Mouse (Mus musculus) forebrain, embryonic 10.5 days (tissue): ENCODE measurements around the gene Tmem204. TPM values are rescaled to one million over a fixed set of nuclear protein-coding genes. Genes with fewer than 3 reads are reported as not detected.

Source experiments
- DNase-seq: peaks from one replicate; pipeline ENCODE4 v3.0.0-alpha.2; 2017; ENCODE audit warnings: low spot score; ENCODE audit errors: extremely low spot score
- H3K27ac ChIP-seq: fragments of 300-500 bp; sonication (generic); 2 replicates; pipeline ENCODE4 v1.5.1; 2016; ENCODE audit warnings: mild to moderate bottlenecking
- H3K27me3 ChIP-seq: fragments of 300-500 bp; sonication (generic); 2 replicates; pipeline ENCODE4 v1.6.1; 2016; ENCODE audit warnings: mild to moderate bottlenecking; ENCODE audit not compliant: poor library complexity, severe bottlenecking
- H3K36me3 ChIP-seq: fragments of 300-500 bp; sonication (generic); replicated peaks from 2 replicates; pipeline ENCODE4 v1.6.1; 2016; ENCODE audit warnings: mild to moderate bottlenecking, moderate library complexity
- H3K4me1 ChIP-seq: fragments of 300-500 bp; sonication (generic); 2 replicates; pipeline ENCODE4 v1.6.1; 2016
- H3K4me3 ChIP-seq: fragments of 300-500 bp; sonication (generic); 2 replicates; pipeline ENCODE4 v1.5.1; 2016; ENCODE audit warnings: mild to moderate bottlenecking, moderate library complexity
- H3K9me3 ChIP-seq: fragments of 300-500 bp; sonication (generic); 2 replicates; pipeline ENCODE4 v1.6.1; 2016; ENCODE audit warnings: mild to moderate bottlenecking, moderate library complexity
- WGBS: fragments of 180-500 bp; shearing (Covaris S2); methylation state at CpG from one replicate; pipeline ENCODE4 v1.1.7; 2016; 5-methylcytosine and 5-hydroxymethylcytosine counted together
- polyA plus RNA-seq: library from polyadenylated mRNA; unstranded; fragments of >200 nt; fragmentation: Nextera tagmentation; extraction: Ambion mirVana; gene quantifications from 2 replicates; pipeline ENCODE4 v1.2.1, GENCODE M21; 2016

The Tmem204 gene
- polyA plus RNA-seq, 1 experiment from 2014 or later, result 10.9 TPM

GRCm38 (mm10) chr17:25080960-25081381, 2.4 kb downstream of the Tmem204 start:
- Histone ChIP-seq H3K9me3 (no peaks in the 10 kb centered on the region), H3K27me3 (no peaks in the 10 kb centered on the region), H3K4me1 (peaks cover 16% of the 10 kb centered on the region), H3K27ac (peak overlapping the region; percentile 72), H3K4me3 (peak overlapping the region; percentile 36), H3K36me3 (peaks cover 13% of the 10 kb centered on the region; the same call in 1 of the 2 replicates)
- no peak for DNase-seq
- WGBS, result 78% methylated on average over 11 of the region's 11 CpGs

GRCm38 (mm10) chr17:25080210-25080609, 3.2 kb downstream of the Tmem204 start:
- peak overlapping the region; percentile 72 for H3K27ac ChIP-seq
- H3K36me3 ChIP-seq, result peaks cover 13% of the 10 kb centered on the region; the same call in 1 of the 2 replicates
- H3K4me1 ChIP-seq, result peaks cover 16% of the 10 kb centered on the region
- DNase-seq, result no peak
- H3K4me3 ChIP-seq, result peak overlapping the region; percentile 36
- H3K27me3 ChIP-seq, result no peaks in the 10 kb centered on the region
- H3K9me3 ChIP-seq, result no peaks in the 10 kb centered on the region
- WGBS, result 86% methylated on average over 13 of the region's 13 CpGs

DNA sequence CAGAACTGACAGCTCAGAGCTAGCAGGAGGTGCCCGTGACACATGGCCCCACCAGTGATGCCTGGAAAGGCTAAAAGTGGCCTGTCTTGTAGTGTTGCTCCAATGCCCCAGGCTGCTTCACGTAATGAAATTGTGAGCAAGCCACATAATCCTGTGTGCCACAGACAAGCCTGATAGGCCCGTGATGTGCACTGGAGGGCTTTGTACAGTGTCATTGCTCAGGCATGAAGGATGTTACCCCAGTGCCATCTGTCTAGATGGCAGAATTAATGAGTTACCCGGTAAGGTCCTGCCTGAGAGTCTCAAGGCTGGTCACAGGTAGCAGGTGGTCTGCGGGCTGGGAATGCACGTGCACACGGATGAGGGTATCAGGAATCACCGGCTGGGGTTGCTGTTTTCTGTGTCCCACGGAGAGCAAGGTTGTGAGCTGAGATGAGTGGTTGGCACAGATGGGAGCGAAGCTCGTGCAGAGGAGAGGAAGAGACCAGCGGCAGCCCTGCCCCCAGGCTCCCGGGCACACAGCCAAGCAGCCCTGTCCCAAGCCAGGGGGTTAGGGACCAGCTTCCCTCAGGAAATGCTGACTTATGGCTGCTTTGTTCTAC, 5.5 kb downstream of the Tmem204 start:
- peak overlapping the region; percentile 36 for H3K4me3 ChIP-seq
- no peak overlapping the region for H3K27ac ChIP-seq
- 91% methylated on average over 13 of the region's 13 CpGs for WGBS

GRCm38 (mm10) chr17:25076906-25077305, 6.5 kb downstream of the Tmem204 start:
- H3K4me1 ChIP-seq, result no peaks in the 10 kb centered on the region; the same call in 1 of the 2 replicates
- no peak for DNase-seq
- 87% methylated on average over 4 of the region's 4 CpGs for WGBS
- no peak overlapping the region for H3K27ac ChIP-seq
- no peaks in the 10 kb centered on the region for H3K27me3 ChIP-seq
- H3K36me3 ChIP-seq, result peaks cover 17% of the 10 kb centered on the region; the same call in 1 of the 2 replicates
- H3K4me3 ChIP-seq, result no peak overlapping the region
- no peaks in the 10 kb centered on the region for H3K9me3 ChIP-seq

More for the DNA sequence above, 5.5 kb downstream of the Tmem204 start:
- Histone ChIP-seq H3K9me3 (no peaks in the 10 kb centered on the region), H3K27me3 (no peaks in the 10 kb centered on the region), H3K4me1 (peaks cover 2% of the 10 kb centered on the region), H3K36me3 (peaks cover 14% of the 10 kb centered on the region; the same call in 1 of the 2 replicates)
- DNase-seq, result no peak

DNA sequence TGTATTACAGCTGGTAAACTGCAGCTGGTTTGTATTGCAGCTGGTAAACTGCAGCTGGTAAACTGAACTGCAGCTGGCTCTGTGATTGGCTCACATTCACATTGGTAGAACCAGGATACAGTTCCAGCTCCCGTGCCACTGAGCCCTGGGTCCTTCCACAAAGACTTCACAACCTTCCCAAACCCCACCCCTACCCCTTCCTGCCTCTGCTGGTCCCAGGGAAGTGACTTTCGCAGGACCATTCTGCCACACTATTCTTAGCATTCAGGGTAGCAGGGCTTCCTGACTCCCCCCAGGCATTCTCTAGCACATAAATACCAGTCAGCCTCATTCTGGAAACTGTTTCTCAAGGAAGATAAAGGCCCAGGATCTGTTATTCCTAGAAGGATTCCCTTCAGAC, 14.7 kb downstream of the Tmem204 start:
- Histone ChIP-seq H3K9me3 (no peaks in the 10 kb centered on the region), H3K27ac (no peak overlapping the region), H3K4me1 (no peaks in the 10 kb centered on the region; the same call in 1 of the 2 replicates), H3K36me3 (peaks cover 25% of the 10 kb centered on the region), H3K4me3 (no peak overlapping the region), H3K27me3 (no peaks in the 10 kb centered on the region)
- DNase-seq, result no peak
- WGBS, result 74% methylated on average over 2 of the region's 2 CpGs

GRCm38 (mm10) chr17:25067442-25067851, 15.9 kb downstream of the Tmem204 start:
- H3K4me1 ChIP-seq, result no peaks in the 10 kb centered on the region; the same call in 1 of the 2 replicates
- 82% methylated on average over 8 of the region's 8 CpGs for WGBS
- no peaks in the 10 kb centered on the region for H3K27me3 ChIP-seq
- H3K9me3 ChIP-seq, result no peaks in the 10 kb centered on the region
- H3K27ac ChIP-seq, result no peak overlapping the region
- H3K4me3 ChIP-seq, result no peak overlapping the region
- no peak for DNase-seq
- H3K36me3 ChIP-seq, result peaks cover 27% of the 10 kb centered on the region

GRCm38 (mm10) chr17:25066595-25066994, 16.8 kb downstream of the Tmem204 start:
- WGBS, result 95% methylated on average over 7 of the region's 7 CpGs
- H3K36me3 ChIP-seq, result peaks cover 36% of the 10 kb centered on the region
- H3K9me3 ChIP-seq, result no peaks in the 10 kb centered on the region
- peak overlapping the region; percentile 20; the same call in 1 of the 2 replicates for H3K27ac ChIP-seq
- no peaks in the 10 kb centered on the region; the same call in 1 of the 2 replicates for H3K4me1 ChIP-seq
- no peak for DNase-seq
- no peaks in the 10 kb centered on the region for H3K27me3 ChIP-seq
- H3K4me3 ChIP-seq, result no peak overlapping the region

DNA sequence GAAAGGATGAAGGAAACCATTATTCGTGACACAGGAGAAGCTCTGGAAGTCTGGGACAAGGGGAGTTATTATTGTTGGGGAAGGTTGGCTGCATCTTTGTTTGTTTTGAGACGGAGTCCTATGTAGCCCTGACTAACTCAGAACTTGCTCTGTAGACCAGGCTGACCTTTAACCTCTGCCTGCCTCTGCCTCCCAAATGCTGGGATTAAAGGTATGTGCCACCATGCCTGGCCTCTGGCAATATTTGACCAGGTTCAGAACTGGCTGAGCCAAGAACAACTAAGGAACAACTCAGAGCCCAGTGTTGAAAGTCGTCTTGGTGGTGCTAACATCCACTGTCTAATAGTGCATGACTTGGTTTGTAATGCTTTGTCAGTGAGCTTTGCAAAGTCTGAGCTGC, 18.2 kb downstream of the Tmem204 start:
- Histone ChIP-seq H3K4me1 (no peaks in the 10 kb centered on the region; the same call in 1 of the 2 replicates), H3K27me3 (no peaks in the 10 kb centered on the region), H3K9me3 (no peaks in the 10 kb centered on the region), H3K4me3 (no peak overlapping the region), H3K27ac (no peak overlapping the region), H3K36me3 (peaks cover 45% of the 10 kb centered on the region)
- WGBS, result 86% methylated on average over 3 of the region's 3 CpGs
- DNase-seq, result no peak

- WGBS, result 82% methylated on average over 9 of the region's 9 CpGs
- peaks cover 50% of the 10 kb centered on the region for H3K36me3 ChIP-seq
- H3K27ac ChIP-seq, result no peak overlapping the region
- H3K4me3 ChIP-seq, result no peak overlapping the region
- H3K9me3 ChIP-seq, result no peaks in the 10 kb centered on the region
- no peaks in the 10 kb centered on the region; the same call in 1 of the 2 replicates for H3K4me1 ChIP-seq
- H3K27me3 ChIP-seq, result no peaks in the 10 kb centered on the region
- no peak for DNase-seq
Measured at GRCm38 (mm10) chr17:25064351-25064750, 19.0 kb downstream of the Tmem204 start.

DNA sequence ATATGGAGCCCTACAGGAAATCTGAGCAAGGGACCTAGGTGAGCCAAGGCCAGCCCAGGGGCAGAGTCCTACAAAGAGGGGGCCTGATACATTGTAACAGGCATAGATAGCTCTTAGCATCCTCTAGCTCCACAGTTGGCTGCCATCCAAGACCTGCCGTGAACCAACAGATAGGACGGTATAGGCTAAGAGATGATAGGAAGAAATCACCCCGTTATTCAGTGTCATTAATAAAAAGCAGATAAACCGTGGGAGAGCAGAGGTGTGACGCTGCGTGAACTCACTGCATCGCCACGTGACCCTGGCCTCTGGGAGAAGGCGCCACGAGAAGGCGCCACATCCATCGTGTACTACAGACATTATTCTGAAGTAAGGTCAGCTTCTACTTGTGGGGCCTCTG, 19.5 kb downstream of the Tmem204 start:
- Histone ChIP-seq H3K27ac (no peak overlapping the region), H3K4me3 (no peak overlapping the region), H3K36me3 (peaks cover 55% of the 10 kb centered on the region), H3K9me3 (no peaks in the 10 kb centered on the region), H3K27me3 (no peaks in the 10 kb centered on the region), H3K4me1 (no peaks in the 10 kb centered on the region; the same call in 1 of the 2 replicates)
- WGBS, result 95% methylated on average over 12 of the region's 12 CpGs
- DNase-seq, result no peak

GRCm38 (mm10) chr17:25063261-25063660, 20.1 kb downstream of the Tmem204 start:
- no peaks in the 10 kb centered on the region for H3K4me1 ChIP-seq
- H3K4me3 ChIP-seq, result no peak overlapping the region
- H3K27ac ChIP-seq, result no peak overlapping the region
- H3K36me3 ChIP-seq, result peaks cover 59% of the 10 kb centered on the region
- no peaks in the 10 kb centered on the region for H3K9me3 ChIP-seq
- WGBS, result 85% methylated on average over 4 of the region's 4 CpGs
- DNase-seq, result no peak
- H3K27me3 ChIP-seq, result no peaks in the 10 kb centered on the region

GRCm38 (mm10) chr17:25057041-25057440, 26.4 kb downstream of the Tmem204 start:
- Histone ChIP-seq H3K27ac (no peak overlapping the region), H3K27me3 (no peaks in the 10 kb centered on the region), H3K36me3 (peaks cover 79% of the 10 kb centered on the region), H3K4me3 (no peak overlapping the region), H3K9me3 (no peaks in the 10 kb centered on the region), H3K4me1 (no peaks in the 10 kb centered on the region)
- no peak for DNase-seq
- 89% methylated on average over 6 of the region's 6 CpGs for WGBS

GRCm38 (mm10) chr17:25053274-25053673, 30.1 kb downstream of the Tmem204 start:
- Histone ChIP-seq H3K9me3 (no peaks in the 10 kb centered on the region), H3K36me3 (peaks cover 71% of the 10 kb centered on the region), H3K27me3 (no peaks in the 10 kb centered on the region), H3K27ac (no peak overlapping the region), H3K4me1 (no peaks in the 10 kb centered on the region), H3K4me3 (no peak overlapping the region)
- DNase-seq, result no peak
- WGBS, result 87% methylated on average over 9 of the region's 9 CpGs
